Mouse (Mus musculus) myocyte (in vitro differentiated cells): ENCODE data around the gene Cdk19.

Experiments used
- POLR2A ChIP-seq: IDR thresholded peaks from one replicate; pipeline ENCODE4 v1.6.1; 2011; ENCODE audit warnings: low read depth, mild to moderate bottlenecking, control low read depth, moderate library complexity; ENCODE audit not compliant: insufficient read length
- REST ChIP-seq: IDR thresholded peaks from one replicate; pipeline ENCODE4 v1.6.1; 2011; ENCODE audit warnings: mild to moderate bottlenecking, control low read depth, moderate library complexity; ENCODE audit not compliant: insufficient read depth, insufficient read length
- TCF12 ChIP-seq: IDR thresholded peaks from one replicate; pipeline ENCODE4 v1.6.1; 2011; ENCODE audit warnings: mild to moderate bottlenecking, control low read depth; ENCODE audit not compliant: poor library complexity, insufficient read depth, severe bottlenecking

DNA sequence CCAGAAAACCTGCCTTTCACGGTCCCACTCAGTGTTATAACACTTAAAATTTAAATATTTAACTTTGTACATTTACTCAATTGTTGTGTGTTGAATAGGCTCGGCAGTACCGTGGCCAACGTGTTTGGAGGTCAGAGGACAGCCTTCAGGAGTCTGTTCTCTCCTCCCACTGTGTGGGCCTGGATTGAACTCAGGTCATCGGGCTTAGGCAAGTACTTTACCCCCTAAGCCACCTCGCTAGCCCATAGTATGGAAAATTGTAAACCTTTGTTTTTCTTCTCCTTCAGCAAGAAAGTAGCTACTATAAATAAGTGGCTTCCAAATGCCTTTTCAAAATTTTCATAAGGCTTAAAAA is 86.7 kb downstream of the Cdk19 start:
- TF ChIP-seq POLR2A (no peak), REST (no peak), TCF12 (no peak)
